Mouse (Mus musculus): ENCODE measurements at regions not wholly inside any gene's neighbourhood (a gene's known extent, or its start where the extent isn't known, plus 50 kb on each side); places are given as distances from the start of the nearest gene placed in this dataset.
"Not testable (repeated sequence)": the region's sequence is repeated elsewhere in the genome, so short reads cannot be mapped to it uniquely, and the experiment has no call there.

DNA sequence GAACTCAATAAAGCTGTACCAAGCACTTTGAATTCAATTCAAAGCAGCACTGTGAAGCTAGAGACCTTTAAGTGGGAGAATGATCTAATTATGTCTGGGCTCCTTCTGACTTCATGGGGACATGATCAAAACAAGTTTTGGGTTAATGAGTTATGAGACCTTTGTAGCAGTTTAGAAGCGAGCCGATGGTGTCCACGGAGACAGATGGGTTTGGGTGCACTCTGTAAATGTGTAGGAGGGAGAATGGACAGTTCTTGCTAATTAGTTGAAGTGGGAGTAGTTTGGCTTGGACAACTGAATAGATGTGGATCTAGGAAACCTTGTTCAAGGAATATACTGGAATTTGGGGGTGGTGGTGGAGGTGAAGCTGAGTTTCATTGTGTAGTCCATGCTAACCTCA lies 186.3 kb upstream of the Cldn34b3 start:
- DNase-seq, result no peak

- DNase-seq, result no peak
These were observed 181.4 kb upstream of the Cldn34b3 start for GRCm38 (mm10) chrX:76082670-76083069.

DNA sequence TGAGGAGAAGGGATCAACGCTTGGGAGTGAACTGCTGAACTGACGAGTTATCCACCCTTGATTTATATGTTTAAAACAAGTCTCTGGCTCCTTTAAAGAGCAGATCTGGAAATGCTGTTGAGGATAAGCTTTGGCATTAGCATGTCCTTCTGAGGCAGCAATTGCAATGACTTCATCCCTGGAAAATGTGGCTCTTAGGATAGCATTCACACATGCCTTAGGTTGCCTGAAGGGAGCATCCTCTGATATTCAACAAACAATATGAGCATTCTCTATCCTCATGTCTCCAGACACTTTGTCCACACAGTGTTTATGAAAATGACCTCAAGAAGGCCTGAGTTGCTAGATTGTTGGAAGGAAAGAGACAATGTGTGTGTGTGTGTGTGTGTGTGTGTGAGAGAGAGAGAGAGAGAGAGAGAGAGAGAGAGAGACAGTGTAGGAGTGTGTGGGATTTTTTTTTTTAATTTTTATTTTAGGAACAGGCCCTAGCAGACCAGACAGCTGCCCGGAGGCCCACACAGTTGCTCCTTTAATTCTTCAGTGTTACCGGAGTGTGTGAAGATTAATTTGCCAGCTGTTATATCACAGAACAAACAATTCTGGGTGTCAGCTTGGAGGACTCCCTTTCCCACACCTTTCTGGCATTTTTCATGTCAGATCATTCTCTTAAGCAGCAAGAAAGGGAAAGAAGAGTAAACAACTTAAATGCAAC lies 153.2 kb upstream of the Cldn34b3 start:
- DNase-seq, result no peak

- DNase-seq, result no peak
These were observed 148.0 kb upstream of the Cldn34b3 start for GRCm38 (mm10) chrX:76116086-76116485.

GRCm38 (mm10) chrX:76116562-76116961 lies 147.5 kb upstream of the Cldn34b3 start:
- no peak for DNase-seq

- DNase-seq, result no peak
These were observed 143.2 kb upstream of the Cldn34b3 start for GRCm38 (mm10) chrX:76120936-76121335.

- DNase-seq, result peak; percentile 45
These were observed 140.7 kb upstream of the Cldn34b3 start for GRCm38 (mm10) chrX:76123355-76123754.

GRCm38 (mm10) chrX:76137729-76138128 lies 126.4 kb upstream of the Cldn34b3 start:
- DNase-seq, result peak; percentile 7

GRCm38 (mm10) chrX:76141022-76141421 lies 123.1 kb upstream of the Cldn34b3 start:
- DNase-seq, result no peak

GRCm38 (mm10) chrX:76174806-76175205 lies 89.3 kb upstream of the Cldn34b3 start:
- DNase-seq, result not testable (repeated sequence)

DNA sequence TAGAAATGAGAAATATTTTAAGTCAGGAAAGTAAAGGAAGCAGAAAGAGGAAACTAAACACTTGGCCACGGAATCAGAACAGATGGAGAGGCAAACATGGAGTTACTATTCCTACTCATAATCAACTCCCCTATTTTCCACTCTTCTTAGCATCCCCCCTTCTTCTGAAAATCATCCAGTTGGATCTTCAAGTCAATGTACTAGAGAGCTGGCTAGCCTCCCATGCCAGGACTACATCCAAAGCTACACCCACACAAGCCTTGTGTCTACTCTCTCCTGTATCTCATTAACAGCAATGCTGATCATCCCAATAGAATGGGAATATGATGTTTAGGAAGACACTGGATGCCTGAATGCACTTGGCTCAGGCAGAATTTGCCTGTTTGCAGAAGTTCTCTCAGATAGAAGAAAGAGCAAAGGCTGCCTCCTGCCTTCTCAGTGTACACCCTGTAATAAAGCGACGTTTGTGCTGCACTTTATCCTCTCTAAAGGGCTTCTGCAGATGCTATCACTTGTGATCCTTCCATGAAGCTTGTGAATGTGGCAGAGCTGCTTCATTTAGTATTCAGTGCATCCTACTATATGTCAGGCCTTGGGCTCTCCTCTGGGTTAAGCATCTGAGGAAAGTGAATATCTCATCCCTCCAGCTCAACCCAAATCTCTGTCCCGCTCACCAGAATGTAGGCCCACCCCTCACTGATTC lies 82.5 kb upstream of the Cldn34b3 start:
- DNase-seq, result peak; percentile 4

GRCm38 (mm10) chrX:76200607-76201006 lies 63.5 kb upstream of the Cldn34b3 start:
- no peak for DNase-seq

DNA sequence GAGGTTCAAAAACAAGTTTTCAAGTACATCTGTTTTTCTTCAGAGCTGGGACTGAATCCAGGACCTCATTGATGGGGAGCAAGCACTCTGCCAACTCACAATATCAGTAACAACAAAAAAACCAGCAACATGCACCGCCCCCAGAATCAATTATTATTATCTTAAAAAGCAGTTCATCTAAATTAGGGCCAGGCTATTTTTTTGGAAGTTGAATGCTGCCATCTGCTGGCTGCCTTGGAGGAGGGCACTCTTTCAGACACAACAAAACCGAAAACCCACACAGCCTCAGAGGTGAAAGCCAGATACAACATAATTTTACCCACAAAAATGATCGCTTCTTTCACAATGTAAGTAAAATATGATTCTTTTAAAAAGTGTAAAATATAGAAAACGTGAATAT lies 62.7 kb upstream of the Cldn34b3 start:
- DNase-seq, result peak; percentile 24

Measured in gastrocnemius, postnatal 10 days (tissue).